Mouse (Mus musculus) forebrain, embryonic 16.5 days (tissue): Measurements from ENCODE around the gene Elk4. TPM values are rescaled to one million over a fixed set of nuclear protein-coding genes. Genes with fewer than 3 reads are reported as not detected.

Experiments used
- ATAC-seq: fragments of 200-750 bp; cut with Nextera tagmentation; 2 replicates; pipeline ENCODE4 v1.8.0; 2017; ENCODE audit warnings: mild to moderate bottlenecking, moderate library complexity
- H3K27ac ChIP-seq: fragments of 300-500 bp; sonication (generic); 2 replicates; pipeline ENCODE4 v1.5.1; 2014; ENCODE audit warnings: low read length, control low read depth
- H3K27me3 ChIP-seq: fragments of 300-500 bp; sonication (generic); replicated peaks from 2 replicates; pipeline ENCODE4 v1.6.1; 2014; ENCODE audit warnings: low read length; ENCODE audit not compliant: control insufficient read depth, insufficient read depth
- H3K36me3 ChIP-seq: fragments of 300-500 bp; sonication (generic); 2 replicates; pipeline ENCODE4 v1.6.1; 2014; ENCODE audit not compliant: control insufficient read depth, insufficient read depth
- H3K4me1 ChIP-seq: fragments of 300-500 bp; sonication (generic); replicated peaks from 2 replicates; pipeline ENCODE4 v1.6.1; 2014; ENCODE audit warnings: low read length; ENCODE audit not compliant: control insufficient read depth, insufficient read depth
- H3K4me2 ChIP-seq: fragments of 300-500 bp; sonication (generic); 2 replicates; pipeline ENCODE4 v1.6.1; 2014; ENCODE audit warnings: mild to moderate bottlenecking, low read length, control low read depth
- H3K4me3 ChIP-seq: fragments of 300-500 bp; sonication (generic); replicated peaks from 2 replicates; pipeline ENCODE4 v1.5.1; 2014; ENCODE audit warnings: mild to moderate bottlenecking, low read length, control low read depth
- H3K9ac ChIP-seq: fragments of 300-500 bp; sonication (generic); replicated peaks from 2 replicates; pipeline ENCODE4 v1.6.1; 2014; ENCODE audit warnings: low read depth, low read length, control low read depth
- H3K9me3 ChIP-seq: fragments of 300-500 bp; sonication (generic); 2 replicates; pipeline ENCODE4 v1.6.1; 2016; ENCODE audit warnings: low read length; ENCODE audit not compliant: control insufficient read depth
- WGBS: fragments of 180-500 bp; shearing (Covaris S2); extraction: QIAGEN DNeasy Blood & Tissue Kit; methylation state at CpG from one replicate; pipeline ENCODE4 v1.1.7; 2014; 5-methylcytosine and 5-hydroxymethylcytosine counted together
- polyA plus RNA-seq: library from polyadenylated mRNA; unstranded; fragments of >200 nt; fragmentation: Nextera tagmentation; extraction: Ambion mirVana; gene quantifications from 2 replicates; pipeline ENCODE4 v1.2.1, GENCODE M21; 2015

The Elk4 gene
- polyA plus RNA-seq, 1 experiment from 2014 or later, result 12.5 TPM

GRCm38 (mm10) chr1:132027978-132028377 is 20.6 kb downstream of the Elk4 start:
- no peaks in the 10 kb centered on the region for H3K27me3 ChIP-seq
- no peak overlapping the region for H3K9ac ChIP-seq
- no peak overlapping the region for H3K27ac ChIP-seq
- H3K4me3 ChIP-seq, result no peak overlapping the region
- H3K4me1 ChIP-seq, result no peaks in the 10 kb centered on the region
- ATAC-seq, result no peak
- no peaks in the 10 kb centered on the region for H3K9me3 ChIP-seq
- WGBS, result 88% methylated on average over 5 of the region's 5 CpGs
- no peak overlapping the region for H3K4me2 ChIP-seq
- H3K36me3 ChIP-seq, result peaks cover 13% of the 10 kb centered on the region; the same call in 1 of the 2 replicates

- no peak overlapping the region for H3K9ac ChIP-seq
- no peak for ATAC-seq
- H3K4me1 ChIP-seq, result no peaks in the 10 kb centered on the region
- WGBS, result 76% methylated on average over 9 of the region's 9 CpGs
- no peak overlapping the region for H3K4me3 ChIP-seq
- no peaks in the 10 kb centered on the region for H3K9me3 ChIP-seq
- H3K27me3 ChIP-seq, result no peaks in the 10 kb centered on the region
- peaks cover 16% of the 10 kb centered on the region; the same call in 1 of the 2 replicates for H3K36me3 ChIP-seq
- H3K4me2 ChIP-seq, result no peak overlapping the region
- no peak overlapping the region for H3K27ac ChIP-seq
Observed at GRCm38 (mm10) chr1:132028413-132028812, 21.0 kb downstream of the Elk4 start.

DNA sequence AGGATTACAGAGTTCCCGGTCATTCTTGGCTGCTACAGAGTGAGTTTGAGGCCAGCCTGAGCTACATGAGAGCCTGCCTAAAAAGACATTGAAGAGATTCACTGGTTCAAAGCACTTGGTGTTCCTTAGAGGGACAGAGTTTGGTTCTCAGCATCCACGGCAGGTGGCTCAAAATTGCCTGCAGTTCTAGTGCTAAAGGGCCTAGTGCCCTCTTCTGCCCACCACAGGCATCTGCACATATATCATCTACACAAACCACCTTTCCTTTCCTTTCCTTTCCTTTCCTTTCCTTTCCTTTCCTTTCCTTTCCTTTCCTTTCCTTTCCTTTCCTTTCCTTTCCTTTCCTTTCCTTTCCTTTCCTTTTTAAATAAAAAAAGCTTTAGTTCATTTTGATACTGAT is 23.2 kb downstream of the Elk4 start:
- Histone ChIP-seq H3K4me1 (no peaks in the 10 kb centered on the region), H3K9me3 (no peaks in the 10 kb centered on the region), H3K4me2 (no peak overlapping the region), H3K27ac (no peak overlapping the region), H3K36me3 (peaks cover 9% of the 10 kb centered on the region; the same call in 1 of the 2 replicates), H3K27me3 (no peaks in the 10 kb centered on the region), H3K9ac (no peak overlapping the region), H3K4me3 (no peak overlapping the region)
- no peak for ATAC-seq
- 55% methylated on average over 2 of the region's 2 CpGs for WGBS

DNA sequence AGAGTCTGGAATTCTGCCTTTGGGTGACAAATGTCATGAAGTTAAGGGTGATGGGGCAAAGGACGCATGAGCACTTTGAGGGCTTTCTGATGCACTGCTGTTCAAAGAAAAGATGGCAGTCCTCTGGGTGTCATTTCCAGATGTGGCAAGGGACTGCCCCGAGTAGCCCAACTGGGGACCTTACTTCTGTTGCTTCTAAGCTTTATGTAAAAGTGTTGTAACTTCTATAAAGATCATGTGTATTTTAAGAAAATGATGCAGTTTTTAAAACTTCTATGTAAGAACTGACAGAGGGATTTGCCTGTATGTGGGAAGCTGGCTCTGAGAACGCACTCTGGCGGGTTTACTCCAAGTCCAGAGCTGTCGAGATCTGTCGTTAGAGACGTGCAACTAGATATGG is 24.8 kb downstream of the Elk4 start:
- H3K27me3 ChIP-seq, result no peaks in the 10 kb centered on the region
- H3K4me1 ChIP-seq, result no peaks in the 10 kb centered on the region
- no peak overlapping the region for H3K4me3 ChIP-seq
- no peak overlapping the region for H3K27ac ChIP-seq
- no peak overlapping the region for H3K9ac ChIP-seq
- WGBS, result 92% methylated on average over 7 of the region's 7 CpGs
- H3K9me3 ChIP-seq, result no peaks in the 10 kb centered on the region
- H3K36me3 ChIP-seq, result peaks cover 6% of the 10 kb centered on the region; the same call in 1 of the 2 replicates
- no peak overlapping the region for H3K4me2 ChIP-seq
- ATAC-seq, result no peak

GRCm38 (mm10) chr1:132037746-132038145 is 30.3 kb downstream of the Elk4 start:
- 55% methylated on average over 3 of the region's 3 CpGs for WGBS
- Histone ChIP-seq H3K4me2 (no peak overlapping the region), H3K27me3 (no peaks in the 10 kb centered on the region), H3K36me3 (peaks cover 6% of the 10 kb centered on the region; the same call in 1 of the 2 replicates), H3K9ac (no peak overlapping the region), H3K9me3 (no peaks in the 10 kb centered on the region), H3K4me1 (peaks cover 5% of the 10 kb centered on the region), H3K4me3 (no peak overlapping the region), H3K27ac (no peak overlapping the region)
- ATAC-seq, result no peak

DNA sequence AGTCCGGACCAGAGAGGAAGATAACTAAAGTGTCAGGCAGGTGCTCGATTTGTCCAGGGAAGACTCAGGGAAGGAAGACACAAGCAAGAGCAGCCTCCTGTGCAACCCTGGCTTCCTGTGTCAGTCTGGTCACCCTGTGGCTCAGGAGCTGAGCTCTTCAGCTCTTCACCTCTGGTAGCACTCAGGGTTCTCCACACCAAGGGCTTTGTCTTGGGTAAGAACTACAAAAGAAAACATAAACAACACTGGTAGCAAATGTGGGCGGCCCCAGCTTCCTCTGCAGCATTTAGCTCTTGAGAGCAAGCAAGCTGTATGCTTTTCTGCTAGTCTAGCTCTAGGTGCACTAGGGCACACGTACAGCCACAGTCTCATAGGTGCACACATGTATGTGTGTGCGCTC is 31.3 kb downstream of the Elk4 start:
- Histone ChIP-seq H3K9me3 (no peaks in the 10 kb centered on the region), H3K4me3 (no peak overlapping the region), H3K4me2 (no peak overlapping the region), H3K27me3 (no peaks in the 10 kb centered on the region), H3K4me1 (peaks cover 5% of the 10 kb centered on the region), H3K9ac (no peak overlapping the region), H3K36me3 (peaks cover 2% of the 10 kb centered on the region; the same call in 1 of the 2 replicates), H3K27ac (no peak overlapping the region)
- 88% methylated on average over 5 of the region's 5 CpGs for WGBS
- no peak for ATAC-seq

DNA sequence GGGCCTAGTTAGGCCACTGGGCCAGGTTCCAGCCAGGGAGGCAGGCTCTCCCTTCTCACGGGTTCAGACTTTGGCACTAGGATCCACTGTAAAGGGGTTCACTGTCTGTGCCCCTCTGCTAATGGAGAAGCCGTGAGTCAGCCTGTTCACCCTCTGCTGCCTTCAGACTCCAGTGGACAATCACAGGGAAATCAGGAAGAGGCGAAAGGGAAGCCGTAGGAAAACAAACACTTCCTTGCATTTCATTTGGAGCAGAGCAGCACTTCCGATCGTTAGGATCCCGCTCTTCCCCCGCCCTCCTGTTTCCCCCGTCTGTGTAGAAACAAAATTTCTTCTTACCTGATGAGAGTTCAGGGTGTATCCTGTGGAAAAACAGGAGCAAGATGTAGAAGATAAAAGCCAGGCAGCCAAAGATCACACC is 32.8 kb downstream of the Elk4 start:
- no peaks in the 10 kb centered on the region for H3K27me3 ChIP-seq
- no peak overlapping the region for H3K9ac ChIP-seq
- no peaks in the 10 kb centered on the region for H3K36me3 ChIP-seq
- H3K27ac ChIP-seq, result no peak overlapping the region
- H3K4me3 ChIP-seq, result no peak overlapping the region
- WGBS, result 60% methylated on average over 9 of the region's 9 CpGs
- H3K4me2 ChIP-seq, result no peak overlapping the region
- no peaks in the 10 kb centered on the region for H3K9me3 ChIP-seq
- H3K4me1 ChIP-seq, result peaks cover 9% of the 10 kb centered on the region
- no peak for ATAC-seq

DNA sequence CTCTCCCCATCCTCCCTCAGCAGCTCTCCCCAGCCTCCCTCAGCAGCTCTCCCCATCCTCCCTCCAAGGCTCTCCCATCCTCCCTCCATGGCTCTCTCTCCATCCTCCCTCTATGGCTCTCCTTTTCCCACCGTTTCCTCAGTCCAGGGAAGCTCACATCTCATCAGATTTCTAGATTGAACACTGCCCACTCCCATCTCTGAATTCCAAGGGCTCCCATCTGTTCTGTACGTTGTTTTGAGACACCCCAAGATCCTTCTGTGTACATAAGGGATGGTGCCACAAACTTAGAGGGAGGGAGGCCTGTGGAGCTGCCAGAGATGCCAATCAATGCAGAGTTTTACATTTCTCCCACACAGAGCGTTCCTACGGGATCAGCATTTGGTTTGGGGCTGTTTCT is 36.4 kb downstream of the Elk4 start:
- no peak overlapping the region for H3K4me2 ChIP-seq
- no peak overlapping the region for H3K9ac ChIP-seq
- H3K27ac ChIP-seq, result no peak overlapping the region; the same call in 1 of the 2 replicates
- H3K9me3 ChIP-seq, result no peaks in the 10 kb centered on the region
- no peak overlapping the region for H3K4me3 ChIP-seq
- no peaks in the 10 kb centered on the region for H3K27me3 ChIP-seq
- H3K36me3 ChIP-seq, result no peaks in the 10 kb centered on the region
- H3K4me1 ChIP-seq, result peaks cover 9% of the 10 kb centered on the region
- ATAC-seq, result peak; percentile 74
- WGBS, result 48% methylated on average over 4 of the region's 4 CpGs

GRCm38 (mm10) chr1:132046143-132046735 is 38.8 kb downstream of the Elk4 start:
- WGBS, result 25% methylated on average over 15 of the region's 15 CpGs
- no peak overlapping the region for H3K4me3 ChIP-seq
- no peak overlapping the region for H3K9ac ChIP-seq
- no peaks in the 10 kb centered on the region for H3K36me3 ChIP-seq
- no peaks in the 10 kb centered on the region for H3K27me3 ChIP-seq
- H3K27ac ChIP-seq, result no peak overlapping the region
- peak; percentile 53 for ATAC-seq
- no peaks in the 10 kb centered on the region for H3K9me3 ChIP-seq
- peaks cover 4% of the 10 kb centered on the region; the same call in 1 of the 2 replicates for H3K4me1 ChIP-seq
- H3K4me2 ChIP-seq, result no peak overlapping the region

- no peak for ATAC-seq
- Histone ChIP-seq H3K27ac (no peak overlapping the region), H3K9ac (no peak overlapping the region), H3K9me3 (no peaks in the 10 kb centered on the region), H3K4me3 (no peak overlapping the region), H3K27me3 (no peaks in the 10 kb centered on the region), H3K4me2 (no peak overlapping the region), H3K36me3 (no peaks in the 10 kb centered on the region), H3K4me1 (no peaks in the 10 kb centered on the region)
- 83% methylated on average over 3 of the region's 3 CpGs for WGBS
Observed at GRCm38 (mm10) chr1:132051746-132052145, 44.3 kb downstream of the Elk4 start.
